Mouse (Mus musculus) stomach, embryonic 14.5 days (tissue): ENCODE measurements around the gene Timm29. TPM values are rescaled to one million over a fixed set of nuclear protein-coding genes. Genes with fewer than 3 reads are reported as not detected.
A peak's percentile ranks its signal among the peaks of the same experiment; 100 is the strongest.

Source experiments
- ATAC-seq: fragments of 200-750 bp; cut with Nextera tagmentation; 2 replicates; pipeline ENCODE4 v1.8.0; 2017; ENCODE audit warnings: low read depth, moderate TSS enrichment; ENCODE audit not compliant: insufficient number of reproducible peaks, insufficient read depth, low FRiP score
- H3K27ac ChIP-seq: fragments of 300-500 bp; sonication (generic); 2 replicates; pipeline ENCODE4 v1.5.1; 2014; ENCODE audit warnings: mild to moderate bottlenecking, low read length, moderate library complexity, mixed read lengths
- H3K27me3 ChIP-seq: fragments of 300-500 bp; sonication (generic); 2 replicates; pipeline ENCODE4 v1.6.1; 2014; ENCODE audit warnings: low read length, control low read depth, mixed read lengths; ENCODE audit not compliant: control insufficient read depth, insufficient read depth
- H3K36me3 ChIP-seq: fragments of 300-500 bp; sonication (generic); 2 replicates; pipeline ENCODE4 v1.6.1; 2014; ENCODE audit warnings: mild to moderate bottlenecking, control low read depth, low read length, moderate library complexity, mixed read lengths; ENCODE audit not compliant: control insufficient read depth, insufficient read depth
- H3K4me1 ChIP-seq: fragments of 300-500 bp; sonication (generic); 2 replicates; pipeline ENCODE4 v1.6.1; 2014; ENCODE audit warnings: low read length, control low read depth, mixed read lengths; ENCODE audit not compliant: control insufficient read depth, insufficient read depth
- H3K4me2 ChIP-seq: fragments of 300-500 bp; sonication (generic); replicated peaks from 2 replicates; pipeline ENCODE4 v1.6.1; 2014; ENCODE audit warnings: low read depth, low read length, control low read depth
- H3K4me3 ChIP-seq: fragments of 300-500 bp; sonication (generic); 2 replicates; pipeline ENCODE4 v1.5.1; 2014; ENCODE audit warnings: low read depth, low read length, control low read depth
- H3K9ac ChIP-seq: fragments of 300-500 bp; sonication (generic); replicated peaks from 2 replicates; pipeline ENCODE4 v1.6.1; 2014; ENCODE audit warnings: low read depth, mild to moderate bottlenecking, control low read depth, low read length, moderate library complexity, mixed read lengths
- H3K9me3 ChIP-seq: fragments of 300-500 bp; sonication (generic); 2 replicates; pipeline ENCODE4 v1.6.1; 2016; ENCODE audit warnings: low read depth, low read length, control low read depth; ENCODE audit not compliant: control insufficient read depth
- WGBS: fragments of 180-500 bp; shearing (Covaris S2); extraction: QIAGEN DNeasy Blood & Tissue Kit; methylation state at CpG from one replicate; pipeline ENCODE4 v1.1.7; 2014; 5-methylcytosine and 5-hydroxymethylcytosine counted together
- polyA plus RNA-seq: library from polyadenylated mRNA; unstranded; fragments of >200 nt; fragmentation: Nextera tagmentation; extraction: Ambion mirVana; gene quantifications from 2 replicates; pipeline ENCODE4 v1.2.1, GENCODE M21; 2014

Timm29 gene
- polyA plus RNA-seq, 1 experiment from 2014 or later = 29.4 TPM

DNA sequence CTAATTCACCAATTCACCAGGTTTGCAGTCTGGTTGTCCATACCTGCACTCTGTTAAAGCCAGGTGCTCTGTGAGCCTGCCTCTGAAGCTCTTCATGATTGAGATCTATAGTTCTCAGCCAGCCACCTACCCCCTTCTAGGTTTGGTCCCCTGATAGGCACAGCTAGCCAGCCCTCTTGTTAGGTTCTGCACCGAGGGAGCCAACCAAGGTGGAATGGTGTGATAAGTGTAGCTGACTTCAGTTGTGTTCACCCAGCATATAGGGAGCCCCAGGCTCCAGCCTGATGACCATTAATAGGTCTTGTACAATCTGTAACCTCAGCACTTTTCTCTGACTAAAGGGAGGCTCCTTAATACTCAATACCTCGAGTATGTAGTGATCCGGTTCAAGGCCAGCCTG is 7.7 kb downstream of the Timm29 start:
- no peak for ATAC-seq
- WGBS = 74% methylated on average over 3 of the region's 3 CpGs

DNA sequence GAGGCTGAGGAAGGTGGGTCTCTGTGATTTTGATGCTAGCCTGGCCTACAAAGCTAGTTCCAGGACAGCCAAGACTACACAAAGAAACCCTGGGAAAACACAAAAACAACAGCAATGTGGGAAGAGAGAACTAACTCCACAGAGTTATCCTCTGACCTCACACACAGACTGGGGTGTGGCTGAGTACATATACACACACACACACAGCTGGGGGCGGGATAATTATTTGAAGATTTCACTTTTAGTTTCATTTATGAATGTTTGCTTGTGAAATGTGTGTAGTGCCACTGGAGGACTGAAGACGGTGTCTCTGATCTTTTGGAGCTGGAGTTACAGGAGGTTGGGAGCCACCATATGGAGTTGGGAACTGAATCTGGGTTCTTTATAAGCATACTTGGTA is 8.6 kb downstream of the Timm29 start:
- no peaks in the 10 kb centered on the region for H3K36me3 ChIP-seq
- 77% methylated on average over 2 of the region's 2 CpGs for WGBS
- no peak for ATAC-seq
- H3K9me3 ChIP-seq = no peaks in the 10 kb centered on the region
- H3K27ac ChIP-seq = no peak overlapping the region
- no peak overlapping the region for H3K4me2 ChIP-seq
- H3K27me3 ChIP-seq = no peaks in the 10 kb centered on the region
- H3K4me3 ChIP-seq = no peak overlapping the region
- no peaks in the 10 kb centered on the region for H3K4me1 ChIP-seq
- H3K9ac ChIP-seq = no peak overlapping the region

More for the DNA sequence above, 7.7 kb downstream of the Timm29 start:
- H3K36me3 ChIP-seq = peaks cover under 1% of the 10 kb centered on the region; the same call in 1 of the 2 replicates
- H3K27ac ChIP-seq = no peak overlapping the region
- H3K27me3 ChIP-seq = no peaks in the 10 kb centered on the region
- no peaks in the 10 kb centered on the region for H3K9me3 ChIP-seq
- H3K9ac ChIP-seq = no peak overlapping the region
- H3K4me1 ChIP-seq = no peaks in the 10 kb centered on the region
- H3K4me2 ChIP-seq = no peak overlapping the region
- H3K4me3 ChIP-seq = no peak overlapping the region

DNA sequence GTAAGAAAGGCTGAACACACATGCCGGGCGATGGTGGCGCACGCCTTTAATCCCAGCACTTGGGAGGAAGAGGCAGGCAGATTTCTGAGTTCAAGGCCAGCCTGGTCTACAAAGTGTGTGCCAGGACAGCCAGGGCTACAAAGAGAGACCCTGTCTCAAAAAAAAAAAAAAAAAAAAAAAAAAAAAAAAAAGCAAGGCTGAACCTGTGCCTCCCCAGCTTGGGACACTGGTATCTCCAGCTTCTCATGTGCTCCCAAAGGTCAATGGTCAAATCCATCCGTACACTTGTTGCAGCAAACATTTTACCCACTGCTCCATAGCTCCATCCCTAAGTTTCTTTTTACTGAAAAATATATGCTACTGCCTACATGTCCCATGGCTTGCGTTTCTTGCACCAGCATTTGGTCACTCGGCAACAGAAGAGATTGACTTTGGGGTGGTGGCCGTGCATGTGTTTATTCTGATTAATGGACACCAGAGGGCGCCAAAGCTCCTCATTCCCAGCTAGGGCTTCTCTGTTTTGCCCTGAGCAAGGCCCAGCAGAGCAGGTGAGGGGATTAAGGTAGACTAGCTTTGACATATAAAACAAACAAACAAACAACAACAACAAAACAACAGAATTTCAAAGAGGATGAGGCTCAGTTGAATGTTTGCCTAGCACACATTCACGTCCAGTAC is 9.3 kb downstream of the Timm29 start:
- Histone ChIP-seq H3K4me2 (no peak overlapping the region), H3K27me3 (no peaks in the 10 kb centered on the region), H3K9ac (no peak overlapping the region), H3K27ac (no peak overlapping the region), H3K9me3 (no peaks in the 10 kb centered on the region), H3K4me3 (no peak overlapping the region), H3K36me3 (no peaks in the 10 kb centered on the region), H3K4me1 (no peaks in the 10 kb centered on the region)
- 49% methylated on average over 10 of the region's 10 CpGs for whole genome bisulfite sequencing
- ATAC-seq = peak; percentile 79; the same call in 1 of the 2 replicates

DNA sequence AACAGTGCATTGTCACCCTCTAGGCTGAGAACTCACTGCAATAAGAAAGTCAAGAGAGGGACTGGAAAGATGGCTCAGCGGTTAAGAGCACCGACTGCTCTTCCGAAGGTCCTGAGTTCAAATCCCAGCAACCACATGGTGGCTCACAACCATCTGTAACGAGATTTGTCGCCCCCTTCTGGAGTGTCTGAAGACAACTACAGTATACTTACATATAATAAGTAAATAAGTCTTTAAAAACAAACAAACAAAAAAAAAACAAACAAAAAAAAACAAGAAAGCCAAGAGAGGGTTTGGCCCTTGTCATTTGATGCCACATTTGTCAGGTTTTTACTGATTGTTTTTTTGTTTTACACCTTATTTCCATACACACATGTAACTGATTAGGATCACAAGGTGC is 11.6 kb downstream of the Timm29 start:
- no peak for ATAC-seq
- Histone ChIP-seq H3K27ac (no peak overlapping the region), H3K4me2 (no peak overlapping the region), H3K9me3 (no peaks in the 10 kb centered on the region), H3K36me3 (no peaks in the 10 kb centered on the region), H3K27me3 (no peaks in the 10 kb centered on the region), H3K9ac (no peak overlapping the region), H3K4me1 (no peaks in the 10 kb centered on the region), H3K4me3 (no peak overlapping the region)
- WGBS = 74% methylated on average over 5 of the region's 5 CpGs

DNA sequence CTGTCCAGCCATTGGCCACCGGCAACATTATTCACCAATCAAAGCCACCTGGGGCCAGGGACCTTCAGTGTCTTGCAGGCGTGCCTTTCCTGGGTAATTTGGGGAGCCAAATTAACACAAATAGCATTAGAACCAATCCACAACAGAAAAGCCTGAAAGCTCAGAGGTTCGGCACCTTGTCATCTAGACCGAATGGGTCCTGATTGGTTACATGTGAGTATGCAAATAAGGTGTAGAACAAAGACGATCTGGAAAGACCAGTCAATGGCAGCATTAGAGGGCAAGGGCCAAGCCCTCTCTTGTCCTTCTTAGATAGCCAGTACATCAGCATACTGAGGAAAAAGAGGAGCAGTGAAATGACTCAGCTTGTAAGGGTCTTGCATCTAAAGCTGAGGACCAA is 13.3 kb downstream of the Timm29 start:
- ATAC-seq = no peak
- Histone ChIP-seq H3K9me3 (no peaks in the 10 kb centered on the region), H3K27me3 (no peaks in the 10 kb centered on the region), H3K36me3 (no peaks in the 10 kb centered on the region), H3K4me1 (no peaks in the 10 kb centered on the region), H3K27ac (no peak overlapping the region), H3K4me3 (no peak overlapping the region), H3K4me2 (no peak overlapping the region), H3K9ac (no peak overlapping the region)
- WGBS = 84% methylated on average over 5 of the region's 5 CpGs

DNA sequence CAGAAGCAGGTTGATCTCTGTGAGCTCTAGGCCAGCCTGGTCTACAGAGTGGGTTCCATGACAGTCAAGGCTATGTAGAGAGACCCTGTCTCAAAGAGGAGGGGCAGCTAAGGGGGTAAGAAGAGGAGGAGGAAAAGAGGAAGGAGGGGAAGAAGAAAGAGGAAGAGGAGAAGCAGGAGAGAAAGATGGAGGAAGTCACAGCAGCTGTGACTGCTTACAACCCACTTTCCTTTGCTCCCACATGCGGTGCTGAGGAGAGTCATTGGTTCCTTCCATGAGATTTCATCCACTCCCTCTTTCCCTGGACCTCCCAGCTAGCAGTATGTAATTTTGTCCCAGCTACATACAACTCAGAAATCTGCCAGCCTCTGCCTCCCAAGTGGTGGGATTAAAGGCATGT is 14.1 kb downstream of the Timm29 start:
- ATAC-seq = no peak
- WGBS = 74% methylated on average over 1 of the region's 1 CpGs
- H3K4me3 ChIP-seq = no peak overlapping the region
- H3K36me3 ChIP-seq = no peaks in the 10 kb centered on the region
- no peak overlapping the region for H3K27ac ChIP-seq
- H3K9me3 ChIP-seq = no peaks in the 10 kb centered on the region
- H3K9ac ChIP-seq = no peak overlapping the region
- H3K27me3 ChIP-seq = no peaks in the 10 kb centered on the region
- no peak overlapping the region for H3K4me2 ChIP-seq
- H3K4me1 ChIP-seq = no peaks in the 10 kb centered on the region

DNA sequence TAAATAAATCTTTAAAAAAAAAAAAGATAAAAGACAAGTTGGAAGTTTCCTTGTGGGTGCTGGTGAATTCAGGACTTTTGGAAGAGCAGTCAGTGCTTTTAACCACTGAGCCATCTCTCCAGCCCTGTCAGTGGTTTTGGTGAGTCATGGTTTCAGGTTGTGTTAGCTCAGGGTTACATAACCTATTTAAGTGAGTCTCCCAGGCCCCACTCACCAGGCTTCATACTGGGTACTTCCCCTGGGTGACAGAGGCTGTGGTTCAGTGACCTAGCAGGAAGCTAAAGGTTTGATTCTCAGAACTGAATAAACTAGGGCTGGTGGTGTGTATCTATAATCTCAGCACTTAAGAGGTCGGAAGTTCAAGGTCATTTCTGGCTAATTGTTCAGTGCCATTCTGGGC is 17.3 kb downstream of the Timm29 start:
- Histone ChIP-seq H3K4me3 (no peak overlapping the region), H3K27me3 (no peaks in the 10 kb centered on the region), H3K36me3 (no peaks in the 10 kb centered on the region), H3K4me1 (no peaks in the 10 kb centered on the region), H3K9me3 (no peaks in the 10 kb centered on the region), H3K9ac (no peak overlapping the region), H3K27ac (no peak overlapping the region), H3K4me2 (no peak overlapping the region)
- 84% methylated on average over 1 of the region's 1 CpGs for WGBS
- no peak for ATAC-seq

DNA sequence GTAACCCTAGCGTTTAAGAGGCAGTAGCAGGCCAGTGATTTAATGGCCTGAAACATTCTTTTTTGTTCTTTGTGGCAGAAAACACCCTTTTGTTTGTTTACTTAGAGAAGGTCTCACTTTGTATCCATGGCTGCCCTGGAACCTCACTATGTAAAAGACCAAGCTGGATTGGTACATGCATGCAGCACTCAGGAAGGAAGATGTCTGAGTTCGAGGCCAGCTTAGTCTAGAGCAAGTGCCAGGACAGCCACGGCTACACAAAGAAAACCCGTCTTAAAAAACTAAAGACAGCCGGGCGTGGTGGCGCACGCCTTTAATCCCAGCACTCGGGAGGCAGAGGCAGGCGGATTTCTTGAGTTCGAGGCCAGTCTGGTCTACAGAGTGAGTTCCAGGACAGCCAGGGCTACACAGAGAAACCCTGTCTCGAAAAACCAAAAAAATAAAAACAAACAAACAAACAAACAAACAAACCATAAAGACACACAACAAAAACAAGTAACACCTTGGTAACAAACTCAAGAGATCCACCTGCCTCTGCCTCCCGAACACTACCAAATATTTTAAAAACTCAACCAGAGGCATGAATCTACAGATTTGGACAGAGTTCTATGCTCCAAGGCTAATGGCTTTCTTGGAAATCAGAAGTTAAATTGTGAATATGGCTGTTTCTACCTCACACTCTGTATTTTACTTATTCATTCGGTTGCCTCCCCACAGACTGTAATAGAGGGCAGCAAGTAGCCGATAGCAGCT is 22.5 kb downstream of the Timm29 start:
- H3K36me3 ChIP-seq = no peaks in the 10 kb centered on the region
- H3K27ac ChIP-seq = peak overlapping the region; percentile 99
- WGBS = 74% methylated on average over 15 of the region's 15 CpGs
- H3K4me1 ChIP-seq = 0 out of 2 replicates have a peak, but pooled peaks cover 3% of the 10 kb centered on the region
- H3K4me3 ChIP-seq = peak overlapping the region; percentile 65
- no peak for ATAC-seq
- H3K9me3 ChIP-seq = no peaks in the 10 kb centered on the region
- H3K9ac ChIP-seq = peak overlapping the region; percentile 52
- H3K27me3 ChIP-seq = no peaks in the 10 kb centered on the region
- peak overlapping the region; percentile 55 for H3K4me2 ChIP-seq
